Mouse (Mus musculus): Measurements from ENCODE around the gene Lhfp. TPM values are rescaled to one million over a fixed set of nuclear protein-coding genes. Genes with fewer than 3 reads are reported as not detected.

The Lhfp gene
- total and polyA plus RNA-seq, 3 experiments: 51.4 to 79.4 (median 53.5) TPM

GRCm38 (mm10) chr3:53203656-53204055 is 162.3 kb downstream of the Lhfp start:
- Histone ChIP-seq H3K79me2 (replicated peaks; ENCODE audit: control insufficient read depth, insufficient read depth, low read length) (no peaks in the 10 kb centered on the region; the same call in 1 of the 2 replicates), H3K27ac (peak overlapping the region; percentile 33), H3K9ac (ENCODE audit: low read depth, low read length) (no peak overlapping the region), H3K4me3 (no peak overlapping the region), H3K4me1 (ENCODE audit: control insufficient read depth, insufficient read depth, low read length) (peaks cover 11% of the 10 kb centered on the region), H3K27me3 (ENCODE audit: control insufficient read depth, insufficient read depth, low read length) (no peaks in the 10 kb centered on the region), H3K36me3 (ENCODE audit: control insufficient read depth, insufficient read depth, low read length) (peaks cover 7% of the 10 kb centered on the region)
- WGBS: 57% methylated on average over 5 of the region's 5 CpGs
- DNase-seq: no peak
- no peak for TF ChIP-seq CTCF (IDR thresholded peaks at IDR 0.05)
- TF ChIP-seq EP300 (IDR thresholded peaks at IDR 0.05; ENCODE audit: insufficient read depth, low read depth, low read length): no peak
- intact Hi-C loops (cut with DNase I): no loop called here

GRCm38 (mm10) chr3:53204348-53204984 is 163.1 kb downstream of the Lhfp start:
- TF ChIP-seq POLR2A (IDR thresholded peaks at IDR 0.05; ENCODE audit: insufficient read depth, low read depth, low read length) (no peak), EP300 (IDR thresholded peaks at IDR 0.05; ENCODE audit: insufficient read depth, low read depth, low read length) (no peak), CTCF (IDR thresholded peaks at IDR 0.05) (no peak)
- 80% methylated on average over 7 of the region's 7 CpGs for WGBS
- H3K27me3 ChIP-seq (ENCODE audit: control insufficient read depth, insufficient read depth, low read length): no peaks in the 10 kb centered on the region
- no peak overlapping the region for H3K9ac ChIP-seq (ENCODE audit: low read depth, low read length)
- H3K4me1 ChIP-seq (ENCODE audit: control insufficient read depth, insufficient read depth, low read length): peaks cover 11% of the 10 kb centered on the region
- H3K79me2 ChIP-seq (replicated peaks; ENCODE audit: control insufficient read depth, insufficient read depth, low read length): no peaks in the 10 kb centered on the region; the same call in 1 of the 2 replicates
- peaks cover 7% of the 10 kb centered on the region for H3K36me3 ChIP-seq (ENCODE audit: control insufficient read depth, insufficient read depth, low read length)
- DNase-seq: no peak
- no peak overlapping the region for H3K27ac ChIP-seq
- H3K4me3 ChIP-seq: no peak overlapping the region
- intact Hi-C loops (cut with DNase I): no loop called here

GRCm38 (mm10) chr3:53204985-53205365 is 163.6 kb downstream of the Lhfp start:
- H3K9ac ChIP-seq (ENCODE audit: low read depth, low read length): no peak overlapping the region

GRCm38 (mm10) chr3:53205706-53206105 is 164.4 kb downstream of the Lhfp start:
- Histone ChIP-seq H3K36me3 (ENCODE audit: control insufficient read depth, insufficient read depth, low read length) (peaks cover 7% of the 10 kb centered on the region), H3K9ac (ENCODE audit: low read depth, low read length) (no peak overlapping the region), H3K79me2 (replicated peaks; ENCODE audit: control insufficient read depth, insufficient read depth, low read length) (no peaks in the 10 kb centered on the region; the same call in 1 of the 2 replicates), H3K27me3 (ENCODE audit: control insufficient read depth, insufficient read depth, low read length) (no peaks in the 10 kb centered on the region), H3K4me1 (ENCODE audit: control insufficient read depth, insufficient read depth, low read length) (peaks cover 11% of the 10 kb centered on the region), H3K27ac (no peak overlapping the region), H3K4me3 (no peak overlapping the region)
- TF ChIP-seq EP300 (IDR thresholded peaks at IDR 0.05; ENCODE audit: insufficient read depth, low read depth, low read length): no peak
- no peak for TF ChIP-seq POLR2A (IDR thresholded peaks at IDR 0.05; ENCODE audit: insufficient read depth, low read depth, low read length)
- TF ChIP-seq CTCF (IDR thresholded peaks at IDR 0.05): no peak
- intact Hi-C loops (cut with DNase I): no loop called here
- no peak for DNase-seq
- WGBS: 94% methylated on average over 3 of the region's 3 CpGs

More at GRCm38 (mm10) chr3:53204985-53205365, 163.6 kb downstream of the Lhfp start:
- DNase-seq: no peak
- no peak for TF ChIP-seq CTCF (IDR thresholded peaks at IDR 0.05)
- no peak for TF ChIP-seq POLR2A (IDR thresholded peaks at IDR 0.05; ENCODE audit: insufficient read depth, low read depth, low read length)
- TF ChIP-seq EP300 (IDR thresholded peaks at IDR 0.05; ENCODE audit: insufficient read depth, low read depth, low read length): no peak
- intact Hi-C loops (cut with DNase I): no loop called here
- WGBS: 83% methylated on average over 1 of the region's 1 CpGs
- H3K27me3 ChIP-seq (ENCODE audit: control insufficient read depth, insufficient read depth, low read length): no peaks in the 10 kb centered on the region
- H3K36me3 ChIP-seq (ENCODE audit: control insufficient read depth, insufficient read depth, low read length): peaks cover 7% of the 10 kb centered on the region
- no peaks in the 10 kb centered on the region; the same call in 1 of the 2 replicates for H3K79me2 ChIP-seq (replicated peaks; ENCODE audit: control insufficient read depth, insufficient read depth, low read length)
- no peak overlapping the region for H3K27ac ChIP-seq
- peaks cover 11% of the 10 kb centered on the region for H3K4me1 ChIP-seq (ENCODE audit: control insufficient read depth, insufficient read depth, low read length)
- no peak overlapping the region for H3K4me3 ChIP-seq

GRCm38 (mm10) chr3:53206509-53207224 is 165.3 kb downstream of the Lhfp start:
- peaks cover 18% of the 10 kb centered on the region for H3K4me1 ChIP-seq (ENCODE audit: control insufficient read depth, insufficient read depth, low read length)
- no peak for DNase-seq
- peaks cover 7% of the 10 kb centered on the region for H3K36me3 ChIP-seq (ENCODE audit: control insufficient read depth, insufficient read depth, low read length)
- no peak overlapping the region for H3K4me3 ChIP-seq
- H3K9ac ChIP-seq (ENCODE audit: low read depth, low read length): no peak overlapping the region
- 54% methylated on average over 11 of the region's 11 CpGs for WGBS
- no peak overlapping the region for H3K27ac ChIP-seq
- TF ChIP-seq CTCF (IDR thresholded peaks at IDR 0.05): no peak
- no peak for TF ChIP-seq EP300 (IDR thresholded peaks at IDR 0.05; ENCODE audit: insufficient read depth, low read depth, low read length)
- TF ChIP-seq POLR2A (IDR thresholded peaks at IDR 0.05; ENCODE audit: insufficient read depth, low read depth, low read length): no peak
- H3K79me2 ChIP-seq (replicated peaks; ENCODE audit: control insufficient read depth, insufficient read depth, low read length): no peaks in the 10 kb centered on the region; the same call in 1 of the 2 replicates
- intact Hi-C loops (cut with DNase I): no loop called here
- H3K27me3 ChIP-seq (ENCODE audit: control insufficient read depth, insufficient read depth, low read length): no peaks in the 10 kb centered on the region

GRCm38 (mm10) chr3:53207225-53207528 is 165.8 kb downstream of the Lhfp start:
- 64% methylated on average over 4 of the region's 4 CpGs for WGBS
- no peak for DNase-seq
- TF ChIP-seq CTCF (IDR thresholded peaks at IDR 0.05) (no peak), EP300 (IDR thresholded peaks at IDR 0.05; ENCODE audit: insufficient read depth, low read depth, low read length) (no peak), POLR2A (IDR thresholded peaks at IDR 0.05; ENCODE audit: insufficient read depth, low read depth, low read length) (no peak)
- no peak overlapping the region for H3K9ac ChIP-seq (ENCODE audit: low read depth, low read length)
- no peak overlapping the region for H3K4me3 ChIP-seq
- intact Hi-C loops (cut with DNase I): no loop called here
- peaks cover 16% of the 10 kb centered on the region for H3K4me1 ChIP-seq (ENCODE audit: control insufficient read depth, insufficient read depth, low read length)
- no peaks in the 10 kb centered on the region; the same call in 1 of the 2 replicates for H3K79me2 ChIP-seq (replicated peaks; ENCODE audit: control insufficient read depth, insufficient read depth, low read length)
- peaks cover 7% of the 10 kb centered on the region for H3K36me3 ChIP-seq (ENCODE audit: control insufficient read depth, insufficient read depth, low read length)
- H3K27me3 ChIP-seq (ENCODE audit: control insufficient read depth, insufficient read depth, low read length): no peaks in the 10 kb centered on the region
- H3K27ac ChIP-seq: no peak overlapping the region; the same call in 1 of the 2 replicates
